Mouse (Mus musculus) gastrocnemius, adult 8-10 months (tissue): ENCODE results near the gene Rpl13a. TPM values are rescaled to one million over a fixed set of nuclear protein-coding genes. Genes with fewer than 3 reads are reported as not detected.
A peak's percentile ranks its signal among the peaks of the same experiment; 100 is the strongest.
"Not testable (repeated sequence)": the region's sequence is repeated elsewhere in the genome, so short reads cannot be mapped to it uniquely, and the experiment has no call there.

Experiments
- DNase-seq, 2 experiments: peaks; one replicate each; pipeline ENCODE4 v3.0.0; 2022; ENCODE audit warnings: low spot score in 2 of 2
- total RNA-seq, 4 experiments: library from RNA; stranded (reverse); gene quantifications; 2 replicates each; pipeline ENCODE4 v1.2.4; 2022

Gene Rpl13a
- total RNA-seq, 4 experiments from 2014 or later = 647 to 843 (median 690) TPM

DNA sequence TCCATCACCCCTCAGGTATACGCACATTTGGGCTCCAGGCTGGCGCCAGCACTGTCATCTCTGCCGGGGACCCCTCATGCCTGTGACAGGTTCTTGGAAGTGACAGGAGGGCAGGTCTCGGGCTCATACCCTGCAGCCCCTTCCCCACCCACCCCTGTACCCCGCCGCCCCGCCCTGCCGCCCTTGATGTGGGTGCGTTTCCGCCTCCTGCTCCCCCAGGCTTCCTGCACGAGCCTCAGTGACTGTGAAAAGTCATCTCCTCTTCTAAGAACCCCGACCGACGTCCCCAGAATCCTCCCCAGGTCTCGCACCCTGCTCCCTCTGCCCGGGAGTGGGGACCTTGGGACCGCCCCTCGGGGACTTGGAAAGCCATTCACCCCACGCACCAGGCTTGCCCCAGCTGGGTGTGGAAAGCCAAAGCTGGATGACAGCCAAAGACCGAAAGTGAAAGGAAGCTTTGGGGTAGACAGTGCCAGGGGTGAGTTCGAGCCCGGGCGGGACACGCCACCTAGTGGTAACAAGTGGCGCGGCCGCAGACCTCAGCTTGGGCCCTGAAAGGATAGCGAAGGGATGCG lies 7.5 kb upstream of the Rpl13a start, which contains the start of the genes Gm45713 and Flt3l:
Gene Gm45713, minus strand, starts transcription at position 239 of the 575 bp plus-strand sequence.
Gene Flt3l, minus strand, starts transcription at position 440 of the 575 bp plus-strand sequence.
- DNase-seq = peak; percentile 88 to 89

DNA sequence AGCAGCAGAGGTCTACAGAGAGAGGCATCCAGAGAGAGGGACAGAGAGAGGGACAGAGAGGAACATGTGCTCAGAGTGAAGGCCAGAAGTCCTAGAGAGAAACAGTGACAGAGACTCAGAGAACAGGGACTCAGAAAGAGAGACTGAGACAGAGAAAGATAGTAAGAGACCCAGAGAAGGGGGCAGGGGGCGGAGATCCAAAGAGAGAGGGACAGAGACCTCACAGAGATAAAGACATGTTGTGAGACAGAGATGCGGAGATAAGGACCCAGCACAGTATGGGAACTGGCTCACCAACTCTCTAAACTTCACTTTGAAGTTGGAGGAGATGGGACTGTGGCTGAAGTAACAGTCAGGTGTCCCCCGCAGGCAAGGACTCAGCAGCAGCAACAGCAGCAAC lies 6.8 kb upstream of the Rpl13a start:
- DNase-seq = no peak

DNA sequence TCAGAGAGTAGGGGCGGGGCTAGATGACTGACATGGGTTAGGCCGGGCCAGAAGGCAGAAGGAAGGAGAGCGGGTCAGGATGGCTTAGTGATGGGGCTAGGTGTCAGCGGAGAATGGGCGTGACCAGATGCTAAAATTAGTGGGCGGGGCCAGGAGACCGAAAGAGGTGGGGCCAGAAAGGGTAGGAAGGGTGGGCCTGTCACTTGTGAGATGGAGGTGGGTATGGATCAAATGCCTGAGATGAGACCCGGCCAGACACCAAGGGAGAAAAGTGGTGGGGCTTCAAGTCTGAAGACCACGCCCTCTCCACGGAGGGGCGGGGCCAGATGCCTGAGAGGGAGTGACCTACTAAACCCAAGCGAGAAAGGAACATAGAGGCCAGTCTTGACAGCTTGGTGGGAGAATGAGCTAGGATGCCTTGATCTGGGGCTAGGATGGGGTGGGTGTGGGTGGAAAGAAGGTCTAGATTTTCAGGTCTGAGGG lies 6.0 kb upstream of the Rpl13a start:
- no peak for DNase-seq

GRCm38 (mm10) chr7:45133446-45134159 lies 5.0 kb upstream of the Rpl13a start:
- DNase-seq = no peak

DNA sequence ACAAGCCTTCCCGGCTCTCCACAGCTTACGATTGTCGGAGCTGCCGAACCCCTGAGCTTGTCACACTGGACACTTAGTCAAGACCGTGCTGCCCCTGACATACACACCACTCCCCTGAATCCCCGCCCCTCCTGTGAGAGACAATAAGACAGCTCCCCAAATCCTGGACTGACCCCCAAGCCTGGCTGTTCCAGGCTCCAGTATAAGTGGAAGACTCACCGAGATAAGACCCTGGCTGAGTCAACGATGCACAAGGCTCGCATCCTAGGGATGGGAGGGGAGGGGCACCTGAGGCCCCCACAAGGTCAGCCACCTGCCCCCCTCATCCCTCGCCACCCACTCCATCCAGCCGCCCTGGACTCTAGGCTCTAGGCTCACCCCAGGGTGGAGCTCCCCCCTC lies 3.3 kb upstream of the Rpl13a start:
- no peak for DNase-seq

- DNase-seq = no peak
Observed at GRCm38 (mm10) chr7:45129776-45130512, 1.4 kb upstream of the Rpl13a start.

DNA sequence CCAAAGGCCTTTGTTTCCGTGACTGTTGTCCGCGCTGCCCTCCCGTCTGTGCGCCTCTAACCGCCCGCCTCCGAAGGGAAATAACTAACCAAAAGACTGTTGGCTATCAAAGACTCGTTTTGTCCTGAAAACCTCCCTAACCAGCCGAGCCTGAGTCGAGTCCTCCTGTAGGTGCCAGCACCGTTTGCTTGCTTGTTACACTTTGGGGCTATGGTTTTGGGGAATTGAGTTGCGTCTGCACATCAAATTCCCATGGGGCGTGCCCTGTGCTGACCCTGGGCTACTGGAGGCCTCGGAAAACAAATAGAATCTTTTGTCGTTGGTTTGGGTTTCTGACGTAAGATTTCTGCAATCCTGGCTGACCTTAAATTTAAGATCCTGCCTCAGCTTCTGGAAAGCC lies 757 bp upstream of the Rpl13a start:
- DNase-seq = no peak

- DNase-seq = no peak
Observed at GRCm38 (mm10) chr7:45127700-45128224, 799 bp downstream of the Rpl13a start.

GRCm38 (mm10) chr7:45126844-45127699 lies 1.5 kb downstream of the Rpl13a start:
- DNase-seq = no peak

- no peak for DNase-seq
Observed at GRCm38 (mm10) chr7:45126147-45126843, 2.3 kb downstream of the Rpl13a start.

DNA sequence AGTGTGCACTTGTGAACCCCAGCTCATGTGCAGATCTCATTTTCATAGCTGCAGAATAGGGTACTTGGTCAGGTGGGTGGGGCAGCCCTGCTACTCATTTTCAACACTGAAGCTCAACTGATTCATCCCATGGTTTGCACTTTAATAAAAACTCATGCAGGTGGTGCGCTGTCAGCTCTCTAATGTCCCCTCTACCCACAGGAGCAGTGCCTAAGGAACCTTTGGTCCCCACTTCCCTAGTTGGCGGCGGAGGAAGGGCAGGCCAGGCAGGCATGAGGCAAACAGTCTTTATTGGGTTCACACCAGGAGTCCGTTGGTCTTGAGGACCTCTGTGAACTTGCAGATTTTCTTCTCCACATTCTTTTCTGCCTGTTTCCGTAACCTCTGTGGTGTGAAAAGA lies 2.9 kb downstream of the Rpl13a start:
- not testable (repeated sequence) for DNase-seq

DNA sequence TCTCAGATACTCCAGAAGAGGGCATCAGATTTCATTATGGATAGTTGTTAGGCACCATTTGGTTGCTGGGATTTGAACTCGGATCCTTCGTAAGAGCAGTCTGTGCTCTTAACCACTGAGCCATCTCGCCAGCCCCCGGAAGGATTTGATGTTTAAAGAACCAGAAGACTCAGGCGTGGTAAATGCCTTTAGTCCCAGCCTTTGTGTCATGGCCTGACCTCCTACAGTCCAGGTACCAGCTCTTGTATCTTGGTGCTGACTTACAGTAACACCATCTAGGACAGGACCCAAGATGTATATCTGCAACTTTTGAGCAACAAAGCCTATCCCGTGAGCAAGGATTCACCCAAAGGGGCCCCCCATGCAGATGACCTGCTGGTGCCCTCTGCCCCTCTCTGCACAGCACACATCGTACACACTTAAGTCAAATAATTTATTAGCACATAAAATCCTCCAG lies 3.4 kb downstream of the Rpl13a start:
- DNase-seq = no peak

GRCm38 (mm10) chr7:45124224-45125143 lies 4.1 kb downstream of the Rpl13a start, which contains the start of gene Rps11:
Gene Rps11, minus strand, starts transcription at chr7:45124439.
- DNase-seq = peak; percentile 97 to 99

DNA sequence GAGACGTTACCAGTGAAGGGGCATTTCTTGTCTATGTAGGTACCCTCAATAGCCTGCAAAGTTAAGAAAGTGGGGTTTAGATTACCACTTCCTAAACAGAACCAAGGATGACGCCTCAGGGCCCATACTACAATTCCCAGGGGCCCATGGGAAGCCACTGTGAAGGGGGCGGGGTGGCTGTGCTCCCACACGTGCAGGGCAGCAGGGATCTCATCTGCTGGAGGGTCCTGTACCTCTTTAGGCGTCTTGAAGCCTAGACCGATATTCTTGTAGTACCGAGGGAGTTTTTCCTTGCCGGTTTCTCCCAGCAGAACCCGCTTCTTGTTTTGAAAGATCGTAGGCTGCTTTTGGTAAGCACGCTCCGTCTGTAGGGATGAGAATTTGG lies 5.4 kb downstream of the Rpl13a start:
- no peak for DNase-seq

- DNase-seq = no peak
Observed at GRCm38 (mm10) chr7:45122561-45123185, 5.9 kb downstream of the Rpl13a start.

- no peak for DNase-seq
Observed at GRCm38 (mm10) chr7:45121966-45122365, 6.6 kb downstream of the Rpl13a start.

- DNase-seq = no peak
Observed at GRCm38 (mm10) chr7:45121404-45121803, 7.2 kb downstream of the Rpl13a start.
